Mouse (Mus musculus): Measurements from ENCODE around the gene Cep170b. TPM values are rescaled to one million over a fixed set of nuclear protein-coding genes. Genes with fewer than 3 reads are reported as not detected.
A peak's percentile ranks its signal among the peaks of the same experiment; 100 is the strongest.

Gene Cep170b
- polyA plus RNA-seq, 1 experiment from 2014 or later, result 31.7 TPM

DNA sequence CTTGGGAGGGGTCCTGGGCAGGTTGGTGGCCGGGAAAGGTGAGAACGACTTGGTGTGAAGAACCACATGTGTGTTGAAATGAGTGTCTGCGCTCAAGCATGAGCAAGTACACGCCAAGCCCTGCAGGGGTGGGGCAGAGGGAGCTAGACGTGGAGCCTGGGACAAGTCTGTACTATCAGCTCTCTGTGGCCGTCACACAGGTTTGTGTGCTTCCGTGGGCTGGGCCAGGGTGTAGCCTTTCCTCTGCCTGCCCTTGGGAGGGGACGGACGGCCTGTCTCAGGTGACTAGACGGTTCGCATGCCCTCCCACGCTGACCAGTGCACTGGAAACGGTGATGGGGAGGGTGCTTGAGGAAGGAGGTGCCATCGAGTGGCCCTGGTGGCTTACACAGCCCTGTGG lies 10.6 kb downstream of the Cep170b start:
- H3K9ac ChIP-seq (replicated peaks; ENCODE audit: low read length), result no peak overlapping the region
- no peak overlapping the region for H3K27ac ChIP-seq (replicated peaks; ENCODE audit: low read depth, low read length)
- H3K27me3 ChIP-seq (ENCODE audit: control insufficient read depth, insufficient read depth, low read length), result no peaks in the 10 kb centered on the region
- H3K4me3 ChIP-seq (replicated peaks; ENCODE audit: low read depth, low read length), result no peak overlapping the region
- H3K9me3 ChIP-seq (ENCODE audit: control insufficient read depth, low read length), result no peaks in the 10 kb centered on the region
- WGBS, result 91% methylated on average over 14 of the region's 14 CpGs
- no peak overlapping the region for H3K4me2 ChIP-seq (ENCODE audit: low read length)
- DNase-seq (no peak), ATAC-seq (ENCODE audit: low FRiP score, low TSS enrichment) (no peak)
- H3K4me1 ChIP-seq (ENCODE audit: control insufficient read depth, insufficient read depth, low read length), result no peaks in the 10 kb centered on the region
- H3K36me3 ChIP-seq (ENCODE audit: control insufficient read depth, insufficient read depth, low read length), result peaks cover 58% of the 10 kb centered on the region

DNA sequence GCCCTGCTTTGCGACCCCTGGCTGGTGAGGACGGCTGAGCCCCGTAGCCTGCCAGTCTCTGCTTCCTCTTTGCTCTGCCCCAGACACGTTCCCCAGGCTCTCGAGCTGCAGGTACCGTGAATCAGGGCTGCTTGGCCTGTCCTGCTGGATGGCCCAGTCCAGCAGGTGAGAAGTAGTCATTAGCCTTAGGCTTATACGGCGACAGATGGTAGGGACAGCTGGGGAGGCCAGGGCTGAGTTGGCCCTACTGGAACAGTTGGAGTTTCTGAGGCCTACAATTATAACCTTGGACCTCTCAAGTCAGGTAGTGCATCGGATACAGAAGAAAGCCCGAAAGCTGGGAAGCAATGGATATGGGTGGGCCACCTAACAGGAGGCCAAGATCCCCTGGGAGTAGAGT lies 12.3 kb downstream of the Cep170b start:
- H3K36me3 ChIP-seq (ENCODE audit: control insufficient read depth, insufficient read depth, low read length), result peaks cover 76% of the 10 kb centered on the region
- no peaks in the 10 kb centered on the region for H3K27me3 ChIP-seq (ENCODE audit: control insufficient read depth, insufficient read depth, low read length)
- no peaks in the 10 kb centered on the region for H3K4me1 ChIP-seq (ENCODE audit: control insufficient read depth, insufficient read depth, low read length)
- H3K27ac ChIP-seq (replicated peaks; ENCODE audit: low read depth, low read length), result no peak overlapping the region
- no peak overlapping the region for H3K9ac ChIP-seq (replicated peaks; ENCODE audit: low read length)
- no peak overlapping the region for H3K4me2 ChIP-seq (ENCODE audit: low read length)
- WGBS, result 92% methylated on average over 10 of the region's 10 CpGs
- H3K4me3 ChIP-seq (replicated peaks; ENCODE audit: low read depth, low read length), result no peak overlapping the region
- DNase-seq (no peak), ATAC-seq (ENCODE audit: low FRiP score, low TSS enrichment) (no peak)
- no peaks in the 10 kb centered on the region for H3K9me3 ChIP-seq (ENCODE audit: control insufficient read depth, low read length)

- Histone ChIP-seq H3K36me3 (ENCODE audit: control insufficient read depth, insufficient read depth, low read length) (peaks cover 88% of the 10 kb centered on the region), H3K9me3 (ENCODE audit: control insufficient read depth, low read length) (no peaks in the 10 kb centered on the region), H3K4me2 (ENCODE audit: low read length) (no peak overlapping the region), H3K4me3 (replicated peaks; ENCODE audit: low read depth, low read length) (no peak overlapping the region), H3K27me3 (ENCODE audit: control insufficient read depth, insufficient read depth, low read length) (no peaks in the 10 kb centered on the region), H3K9ac (replicated peaks; ENCODE audit: low read length) (no peak overlapping the region), H3K27ac (replicated peaks; ENCODE audit: low read depth, low read length) (no peak overlapping the region), H3K4me1 (ENCODE audit: control insufficient read depth, insufficient read depth, low read length) (no peaks in the 10 kb centered on the region)
- ATAC-seq (ENCODE audit: low FRiP score, low TSS enrichment) (no peak), DNase-seq (no peak)
- WGBS, result 91% methylated on average over 2 of the region's 2 CpGs
Measured at GRCm38 (mm10) chr12:112734108-112734820, 14.0 kb downstream of the Cep170b start.

- H3K9ac ChIP-seq (replicated peaks; ENCODE audit: low read length), result no peak overlapping the region
- H3K27me3 ChIP-seq (ENCODE audit: control insufficient read depth, insufficient read depth, low read length), result no peaks in the 10 kb centered on the region
- no peak overlapping the region for H3K4me2 ChIP-seq (ENCODE audit: low read length)
- DNase-seq (no peak), ATAC-seq (ENCODE audit: low FRiP score, low TSS enrichment) (no peak)
- H3K4me3 ChIP-seq (replicated peaks; ENCODE audit: low read depth, low read length), result no peak overlapping the region
- 86% methylated on average over 19 of the region's 19 CpGs for WGBS
- H3K9me3 ChIP-seq (ENCODE audit: control insufficient read depth, low read length), result no peaks in the 10 kb centered on the region
- peaks cover 90% of the 10 kb centered on the region for H3K36me3 ChIP-seq (ENCODE audit: control insufficient read depth, insufficient read depth, low read length)
- H3K27ac ChIP-seq (replicated peaks; ENCODE audit: low read depth, low read length), result no peak overlapping the region
- no peaks in the 10 kb centered on the region for H3K4me1 ChIP-seq (ENCODE audit: control insufficient read depth, insufficient read depth, low read length)
Measured at GRCm38 (mm10) chr12:112734881-112735655, 14.8 kb downstream of the Cep170b start.

DNA sequence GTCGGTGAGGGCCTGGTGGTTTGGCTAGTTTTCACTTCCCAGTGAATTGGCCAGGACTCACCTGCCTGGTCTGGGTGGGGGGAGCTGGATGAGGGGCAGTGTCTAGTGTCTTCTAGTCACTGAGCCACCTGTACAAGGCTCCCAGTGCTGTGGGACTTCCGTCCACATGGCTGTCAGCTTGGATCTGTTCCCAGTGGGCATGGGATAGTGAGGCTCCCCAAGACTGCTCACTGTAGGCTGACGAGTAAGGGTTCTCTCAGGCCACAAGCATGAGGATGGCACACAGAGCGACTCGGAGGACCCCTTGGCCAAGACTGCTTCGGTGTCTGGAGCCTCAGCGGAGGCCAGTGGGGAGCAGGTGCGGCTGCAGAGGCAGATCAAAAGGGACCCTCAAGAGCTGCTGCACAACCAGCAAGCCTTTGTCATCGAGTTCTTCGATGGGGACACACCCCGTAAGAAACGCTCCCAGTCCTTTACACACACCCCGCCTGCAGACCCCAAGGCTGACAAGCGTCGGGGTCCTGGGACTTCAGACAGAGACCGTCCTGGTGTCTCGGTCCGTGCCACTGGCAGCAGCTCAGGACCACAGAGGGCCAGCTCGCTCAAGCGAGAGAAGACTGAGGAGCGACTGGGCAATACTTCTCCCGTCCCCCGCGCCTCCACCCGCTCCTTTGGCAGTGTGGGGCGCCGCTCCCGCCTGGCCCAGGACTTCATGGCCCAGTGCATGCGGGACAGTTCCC lies 15.8 kb downstream of the Cep170b start:
- Histone ChIP-seq H3K9me3 (ENCODE audit: control insufficient read depth, low read length) (no peaks in the 10 kb centered on the region), H3K4me3 (replicated peaks; ENCODE audit: low read depth, low read length) (no peak overlapping the region), H3K4me1 (ENCODE audit: control insufficient read depth, insufficient read depth, low read length) (no peaks in the 10 kb centered on the region), H3K9ac (replicated peaks; ENCODE audit: low read length) (no peak overlapping the region), H3K27me3 (ENCODE audit: control insufficient read depth, insufficient read depth, low read length) (no peaks in the 10 kb centered on the region), H3K27ac (replicated peaks; ENCODE audit: low read depth, low read length) (no peak overlapping the region), H3K4me2 (ENCODE audit: low read length) (no peak overlapping the region), H3K36me3 (ENCODE audit: control insufficient read depth, insufficient read depth, low read length) (peaks cover 100% of the 10 kb centered on the region)
- WGBS, result 86% methylated on average over 29 of the region's 29 CpGs
- no peak for DNase-seq
- no peak for ATAC-seq (ENCODE audit: low FRiP score, low TSS enrichment)

DNA sequence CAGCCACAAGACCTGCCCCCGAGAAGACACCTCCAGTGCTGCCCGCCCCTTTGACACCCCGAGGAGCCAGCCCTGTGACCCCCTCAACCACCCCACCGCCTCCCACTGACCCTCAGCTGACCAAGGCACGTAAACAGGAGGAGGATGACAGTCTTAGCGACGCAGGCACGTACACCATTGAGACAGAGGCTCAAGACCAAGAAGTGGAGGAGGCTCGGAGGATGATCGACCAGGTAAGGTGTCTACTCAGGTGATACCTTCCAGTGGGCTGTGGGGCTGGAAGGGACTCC lies 16.3 kb downstream of the Cep170b start:
- no peak overlapping the region for H3K4me2 ChIP-seq (ENCODE audit: low read length)
- DNase-seq, result no peak
- ATAC-seq (ENCODE audit: low FRiP score, low TSS enrichment), result no peak
- no peak overlapping the region for H3K4me3 ChIP-seq (replicated peaks; ENCODE audit: low read depth, low read length)
- WGBS, result 90% methylated on average over 10 of the region's 10 CpGs
- H3K27me3 ChIP-seq (ENCODE audit: control insufficient read depth, insufficient read depth, low read length), result no peaks in the 10 kb centered on the region
- no peaks in the 10 kb centered on the region for H3K9me3 ChIP-seq (ENCODE audit: control insufficient read depth, low read length)
- no peak overlapping the region for H3K27ac ChIP-seq (replicated peaks; ENCODE audit: low read depth, low read length)
- H3K4me1 ChIP-seq (ENCODE audit: control insufficient read depth, insufficient read depth, low read length), result no peaks in the 10 kb centered on the region
- H3K9ac ChIP-seq (replicated peaks; ENCODE audit: low read length), result no peak overlapping the region
- H3K36me3 ChIP-seq (ENCODE audit: control insufficient read depth, insufficient read depth, low read length), result peaks cover 99% of the 10 kb centered on the region

- Histone ChIP-seq H3K9me3 (ENCODE audit: control insufficient read depth, low read length) (no peaks in the 10 kb centered on the region), H3K4me1 (ENCODE audit: control insufficient read depth, insufficient read depth, low read length) (no peaks in the 10 kb centered on the region), H3K4me3 (replicated peaks; ENCODE audit: low read depth, low read length) (no peak overlapping the region), H3K27me3 (ENCODE audit: control insufficient read depth, insufficient read depth, low read length) (no peaks in the 10 kb centered on the region), H3K27ac (replicated peaks; ENCODE audit: low read depth, low read length) (no peak overlapping the region), H3K9ac (replicated peaks; ENCODE audit: low read length) (no peak overlapping the region), H3K4me2 (ENCODE audit: low read length) (no peak overlapping the region), H3K36me3 (ENCODE audit: control insufficient read depth, insufficient read depth, low read length) (peaks cover 94% of the 10 kb centered on the region)
- DNase-seq, result no peak
- no peak for ATAC-seq (ENCODE audit: low FRiP score, low TSS enrichment)
- WGBS, result 89% methylated on average over 7 of the region's 7 CpGs
Measured at GRCm38 (mm10) chr12:112737081-112737480, 16.8 kb downstream of the Cep170b start.

DNA sequence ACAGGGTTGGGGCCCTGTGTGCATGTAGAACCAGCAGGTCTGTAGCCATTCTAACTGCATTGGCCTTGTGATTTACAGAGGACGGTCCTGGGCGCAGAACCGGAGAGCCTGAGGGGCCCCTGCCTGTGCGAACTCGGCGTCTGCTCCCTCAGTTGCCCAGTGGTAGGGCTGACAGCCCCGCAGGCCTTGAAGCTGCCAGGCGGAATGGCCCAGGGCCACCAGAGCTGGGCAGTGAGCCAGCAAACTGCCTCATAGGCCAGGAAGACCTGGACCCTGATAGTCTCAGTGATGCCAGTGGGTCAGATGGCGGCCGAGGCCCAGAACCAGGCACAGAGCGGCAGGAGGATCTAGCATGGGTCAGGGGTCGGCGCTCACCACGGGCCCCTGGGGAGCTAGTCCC lies 17.5 kb downstream of the Cep170b start:
- DNase-seq, result peak; percentile 25
- no peak overlapping the region for H3K27ac ChIP-seq (replicated peaks; ENCODE audit: low read depth, low read length)
- 91% methylated on average over 14 of the region's 14 CpGs for WGBS
- H3K36me3 ChIP-seq (ENCODE audit: control insufficient read depth, insufficient read depth, low read length), result peaks cover 91% of the 10 kb centered on the region
- H3K4me3 ChIP-seq (replicated peaks; ENCODE audit: low read depth, low read length), result no peak overlapping the region
- H3K4me2 ChIP-seq (ENCODE audit: low read length), result no peak overlapping the region
- ATAC-seq (ENCODE audit: low FRiP score, low TSS enrichment), result no peak
- no peaks in the 10 kb centered on the region for H3K9me3 ChIP-seq (ENCODE audit: control insufficient read depth, low read length)
- no peak overlapping the region for H3K9ac ChIP-seq (replicated peaks; ENCODE audit: low read length)
- H3K4me1 ChIP-seq (ENCODE audit: control insufficient read depth, insufficient read depth, low read length), result no peaks in the 10 kb centered on the region
- H3K27me3 ChIP-seq (ENCODE audit: control insufficient read depth, insufficient read depth, low read length), result no peaks in the 10 kb centered on the region
